Mouse (Mus musculus) kidney, postnatal 0 days (tissue): ENCODE results near the gene Ttc28. TPM values are rescaled to one million over a fixed set of nuclear protein-coding genes. Genes with fewer than 3 reads are reported as not detected.

Source experiments
- ATAC-seq: fragments of 200-750 bp; cut with Nextera tagmentation; replicated peaks from 2 replicates; pipeline ENCODE4 v1.8.0; 2017; ENCODE audit warnings: low read depth, moderate number of reproducible peaks, moderate TSS enrichment, moderate library complexity; ENCODE audit not compliant: low FRiP score
- DNase-seq: peaks from one replicate; pipeline ENCODE4 v3.0.0-alpha.2; 2016; ENCODE audit warnings: low spot score
- H3K27ac ChIP-seq: fragments of 300-500 bp; sonication (generic); 2 replicates; pipeline ENCODE4 v1.5.1; 2014; ENCODE audit warnings: mild to moderate bottlenecking
- H3K27me3 ChIP-seq: fragments of 300-500 bp; sonication (generic); 2 replicates; pipeline ENCODE4 v1.6.1; 2014; ENCODE audit warnings: low read length, mixed read lengths; ENCODE audit not compliant: insufficient read depth
- H3K36me3 ChIP-seq: fragments of 300-500 bp; sonication (generic); 2 replicates; pipeline ENCODE4 v1.6.1; 2014; ENCODE audit warnings: low read length, mixed read lengths; ENCODE audit not compliant: insufficient read depth
- H3K4me1 ChIP-seq: fragments of 300-500 bp; sonication (generic); replicated peaks from 2 replicates; pipeline ENCODE4 v1.6.1; 2014; ENCODE audit warnings: antibody characterized with exemption, low read length, mixed read lengths; ENCODE audit not compliant: insufficient read depth
- H3K4me2 ChIP-seq: fragments of 300-500 bp; sonication (generic); 2 replicates; pipeline ENCODE4 v1.6.1; 2014; ENCODE audit warnings: mild to moderate bottlenecking, low read length, moderate library complexity, mixed read lengths
- H3K4me3 ChIP-seq: fragments of 300-500 bp; sonication (generic); replicated peaks from 2 replicates; pipeline ENCODE4 v1.5.1; 2014; ENCODE audit warnings: low read depth, low read length
- H3K9ac ChIP-seq: fragments of 300-500 bp; sonication (generic); 2 replicates; pipeline ENCODE4 v1.6.1; 2014; ENCODE audit warnings: low read depth, low read length
- H3K9me3 ChIP-seq: fragments of 300-500 bp; sonication (generic); replicated peaks from 2 replicates; pipeline ENCODE4 v1.6.1; 2016; ENCODE audit warnings: low read length, inconsistent platforms, mixed read lengths
- CTCF ChIP-seq: IDR thresholded peaks from 2 replicates; pipeline ENCODE4 v1.5.1; 2016; ENCODE audit warnings: antibody characterized with exemption, low read depth, mild to moderate bottlenecking, moderate library complexity
- WGBS: fragments of 180-500 bp; shearing (Covaris S2); extraction: QIAGEN DNeasy Blood & Tissue Kit; methylation state at CpG from one replicate; pipeline ENCODE4 v1.1.7; 2014; 5-methylcytosine and 5-hydroxymethylcytosine counted together
- polyA plus RNA-seq: library from polyadenylated mRNA; unstranded; fragments of >200 nt; fragmentation: Nextera tagmentation; extraction: Ambion mirVana; gene quantifications from 2 replicates; pipeline ENCODE4 v1.2.1, GENCODE M21; 2015

The Ttc28 gene
- polyA plus RNA-seq, 1 experiment from 2014 or later: 8.1 TPM

- peaks cover 36% of the 10 kb centered on the region for H3K4me1 ChIP-seq
- 20% methylated on average over 9 of the region's 9 CpGs for WGBS
- no peaks in the 10 kb centered on the region for H3K27me3 ChIP-seq
- TF ChIP-seq CTCF: no peak
- H3K4me3 ChIP-seq: 0 out of 2 replicates have a peak overlapping the region, but pooled peaks have one; percentile 15
- peak overlapping the region; percentile 70 for H3K27ac ChIP-seq
- H3K9ac ChIP-seq: 0 out of 2 replicates have a peak overlapping the region, but pooled peaks have one; percentile 27
- peak; percentile 78 for DNase-seq
- no peak for ATAC-seq
- H3K36me3 ChIP-seq: no peaks in the 10 kb centered on the region
- H3K4me2 ChIP-seq: peak overlapping the region; percentile 47
- no peaks in the 10 kb centered on the region for H3K9me3 ChIP-seq
These were observed 296.2 kb downstream of the Ttc28 start for GRCm38 (mm10) chr5:111175842-111176241.

GRCm38 (mm10) chr5:111176441-111176840 is 296.8 kb downstream of the Ttc28 start:
- Histone ChIP-seq H3K9me3 (no peaks in the 10 kb centered on the region), H3K4me1 (peaks cover 41% of the 10 kb centered on the region), H3K27me3 (no peaks in the 10 kb centered on the region), H3K4me3 (no peak overlapping the region), H3K36me3 (no peaks in the 10 kb centered on the region), H3K4me2 (peak overlapping the region; percentile 16; the same call in 1 of the 2 replicates), H3K9ac (no peak overlapping the region), H3K27ac (peak overlapping the region; percentile 70; the same call in 1 of the 2 replicates)
- DNase-seq (no peak), ATAC-seq (no peak)
- WGBS: 47% methylated on average over 13 of the region's 13 CpGs
- TF ChIP-seq CTCF: no peak

- Histone ChIP-seq H3K36me3 (no peaks in the 10 kb centered on the region), H3K4me1 (peaks cover 41% of the 10 kb centered on the region), H3K4me3 (no peak overlapping the region), H3K9me3 (no peaks in the 10 kb centered on the region), H3K27me3 (no peaks in the 10 kb centered on the region), H3K4me2 (peak overlapping the region; percentile 41), H3K9ac (0 out of 2 replicates have a peak overlapping the region, but pooled peaks have one; percentile 5), H3K27ac (peak overlapping the region; percentile 79)
- WGBS: 13% methylated on average over 21 of the region's 21 CpGs
- ATAC-seq: peak; percentile 63; the same call in 1 of the 2 replicates
- no peak for TF ChIP-seq CTCF
- peak; percentile 92 for DNase-seq
These were observed 298.9 kb downstream of the Ttc28 start for GRCm38 (mm10) chr5:111178324-111179076.

GRCm38 (mm10) chr5:111179651-111180050 is 300.0 kb downstream of the Ttc28 start:
- Histone ChIP-seq H3K9me3 (no peaks in the 10 kb centered on the region), H3K4me1 (peaks cover 41% of the 10 kb centered on the region), H3K36me3 (no peaks in the 10 kb centered on the region), H3K4me2 (no peak overlapping the region), H3K4me3 (no peak overlapping the region), H3K9ac (no peak overlapping the region), H3K27ac (no peak overlapping the region), H3K27me3 (no peaks in the 10 kb centered on the region)
- WGBS: 43% methylated on average over 7 of the region's 7 CpGs
- no peak for ATAC-seq
- no peak for DNase-seq
- no peak for TF ChIP-seq CTCF

GRCm38 (mm10) chr5:111180091-111181053 is 300.8 kb downstream of the Ttc28 start:
- Histone ChIP-seq H3K4me3 (no peak overlapping the region), H3K9me3 (no peaks in the 10 kb centered on the region), H3K4me1 (peaks cover 34% of the 10 kb centered on the region), H3K4me2 (no peak overlapping the region), H3K27me3 (no peaks in the 10 kb centered on the region), H3K27ac (no peak overlapping the region), H3K9ac (no peak overlapping the region), H3K36me3 (no peaks in the 10 kb centered on the region)
- 32% methylated on average over 25 of the region's 25 CpGs for WGBS
- no peak for ATAC-seq
- DNase-seq: no peak
- TF ChIP-seq CTCF: no peak
